Mouse (Mus musculus): Measurements from ENCODE around the gene Rps23. TPM values are rescaled to one million over a fixed set of nuclear protein-coding genes. Genes with fewer than 3 reads are reported as not detected.

Rps23 gene
- total RNA-seq, 1 experiment from 2014 or later: 472 TPM

GRCm38 (mm10) chr13:90933256-90933655 lies 10.5 kb downstream of the Rps23 start:
- peak; percentile 16 for DNase-seq

GRCm38 (mm10) chr13:90935852-90936251 lies 13.1 kb downstream of the Rps23 start:
- DNase-seq: no peak

GRCm38 (mm10) chr13:90939192-90939591 lies 16.4 kb downstream of the Rps23 start:
- no peak for DNase-seq

GRCm38 (mm10) chr13:90939600-90939999 lies 16.8 kb downstream of the Rps23 start:
- DNase-seq: no peak

- no peak for DNase-seq
Measured at GRCm38 (mm10) chr13:90958894-90959293, 36.1 kb downstream of the Rps23 start.

- DNase-seq: no peak
Measured at GRCm38 (mm10) chr13:90960591-90960990, 37.8 kb downstream of the Rps23 start.

GRCm38 (mm10) chr13:90962836-90963760 lies 40.3 kb downstream of the Rps23 start:
- no peak for DNase-seq

- DNase-seq: no peak
Measured at GRCm38 (mm10) chr13:90964511-90964910, 41.8 kb downstream of the Rps23 start.

- no peak for DNase-seq
Measured at GRCm38 (mm10) chr13:90965996-90966395, 43.2 kb downstream of the Rps23 start.

- DNase-seq: peak; percentile 89
Measured at GRCm38 (mm10) chr13:90967422-90967821, 44.7 kb downstream of the Rps23 start.

- no peak for DNase-seq
Measured at GRCm38 (mm10) chr13:90968940-90969339, 46.2 kb downstream of the Rps23 start.

- DNase-seq: no peak
Measured at GRCm38 (mm10) chr13:90970259-90971017, 47.7 kb downstream of the Rps23 start.

- no peak for DNase-seq
Measured at GRCm38 (mm10) chr13:90973409-90973808, 50.7 kb downstream of the Rps23 start.

Other genes with a start within 250 kb of the Rps23 start
- gene Atp6ap1l, start 17.6 kb upstream of the Rps23 start, total RNA-seq (2021): not detected in 2 replicates